Mouse (Mus musculus): ENCODE data around the gene Tenm3. TPM values are rescaled to one million over a fixed set of nuclear protein-coding genes. Genes with fewer than 3 reads are reported as not detected.

The Tenm3 gene
- polyA plus RNA-seq, 1 experiment, result 12.8 TPM

- Histone ChIP-seq H3K4me2 (ENCODE audit: low read depth) (no peak overlapping the region), H3K79me2 (ENCODE audit: control insufficient read depth, insufficient read depth) (peaks cover 5% of the 10 kb centered on the region), H3K36me3 (ENCODE audit: control insufficient read depth, insufficient read depth) (no peaks in the 10 kb centered on the region), H3ac (ENCODE audit: control insufficient read depth, insufficient read length) (no peak overlapping the region), H3K4me3 (no peak overlapping the region), H3K27me3 (ENCODE audit: control insufficient read depth, insufficient read depth, insufficient read length) (no peaks in the 10 kb centered on the region)
- TF ChIP-seq USF1 (IDR thresholded peaks at IDR 0.05; ENCODE audit: low read depth) (no peak), MAX (IDR thresholded peaks at IDR 0.05; ENCODE audit: low read depth) (no peak), E2F4 (IDR thresholded peaks at IDR 0.05; ENCODE audit: insufficient read depth) (no peak), MYOG (IDR thresholded peaks at IDR 0.05; ENCODE audit: control insufficient read depth in 1 of 3, insufficient read depth in 1 of 3, insufficient read length in 2 of 3, low read depth in 2 of 3) (no peak), SRF (IDR thresholded peaks at IDR 0.05; ENCODE audit: control insufficient read depth, insufficient read length, low read depth) (no peak), REST (IDR thresholded peaks at IDR 0.05; ENCODE audit: insufficient read depth, insufficient read length) (no peak), POLR2A (IDR thresholded peaks at IDR 0.05; ENCODE audit: insufficient read length, low read depth) (no peak), POLR2AphosphoS2 (IDR thresholded peaks at IDR 0.05; ENCODE audit: insufficient read length, low read depth) (no peak), MYOD1 (IDR thresholded peaks at IDR 0.05; ENCODE audit: control insufficient read depth in 1 of 3, insufficient read length in 2 of 3, low read depth in 2 of 3) (no peak), TCF12 (IDR thresholded peaks at IDR 0.05; ENCODE audit: insufficient read depth, poor library complexity, severe bottlenecking) (no peak), CEBPB (IDR thresholded peaks at IDR 0.05; ENCODE audit: insufficient read depth, poor library complexity, severe bottlenecking) (no peak)
Observed at GRCm38 (mm10) chr8:48467633-48468032, 376.1 kb downstream of the Tenm3 start.

- H3K36me3 ChIP-seq (ENCODE audit: control insufficient read depth, insufficient read depth), result no peaks in the 10 kb centered on the region
- no peaks in the 10 kb centered on the region for H3K27me3 ChIP-seq (ENCODE audit: control insufficient read depth, insufficient read depth, insufficient read length)
- TF ChIP-seq MYOG (IDR thresholded peaks at IDR 0.05; ENCODE audit: control insufficient read depth in 1 of 3, insufficient read depth in 1 of 3, insufficient read length in 2 of 3, low read depth in 2 of 3) (no peak), POLR2AphosphoS2 (IDR thresholded peaks at IDR 0.05; ENCODE audit: insufficient read length, low read depth) (no peak), POLR2A (IDR thresholded peaks at IDR 0.05; ENCODE audit: insufficient read length, low read depth) (no peak), CEBPB (IDR thresholded peaks at IDR 0.05; ENCODE audit: insufficient read depth, poor library complexity, severe bottlenecking) (no peak), TCF3 (IDR thresholded peaks at IDR 0.05; ENCODE audit: insufficient read length, low read depth) (no peak), E2F4 (IDR thresholded peaks at IDR 0.05; ENCODE audit: insufficient read depth) (no peak), TCF12 (IDR thresholded peaks at IDR 0.05; ENCODE audit: insufficient read depth, poor library complexity, severe bottlenecking) (no peak), MYOD1 (IDR thresholded peaks at IDR 0.05; ENCODE audit: control insufficient read depth in 1 of 3, insufficient read length in 2 of 3, low read depth in 2 of 3) (no peak), USF1 (IDR thresholded peaks at IDR 0.05; ENCODE audit: low read depth) (no peak), MAX (IDR thresholded peaks at IDR 0.05; ENCODE audit: low read depth) (no peak), REST (IDR thresholded peaks at IDR 0.05; ENCODE audit: insufficient read depth, insufficient read length) (no peak), SRF (IDR thresholded peaks at IDR 0.05; ENCODE audit: control insufficient read depth, insufficient read length, low read depth) (no peak)
Observed at GRCm38 (mm10) chr8:48458373-48458772, 385.4 kb downstream of the Tenm3 start.

GRCm38 (mm10) chr8:48456328-48457124 is 387.2 kb downstream of the Tenm3 start:
- H3K4me3 ChIP-seq, result no peak overlapping the region
- H3K27me3 ChIP-seq (ENCODE audit: control insufficient read depth, insufficient read depth, insufficient read length), result no peaks in the 10 kb centered on the region
- H3ac ChIP-seq (ENCODE audit: control insufficient read depth, insufficient read length), result no peak overlapping the region
- no peak overlapping the region for H3K4me2 ChIP-seq (ENCODE audit: low read depth)
- no peaks in the 10 kb centered on the region for H3K36me3 ChIP-seq (ENCODE audit: control insufficient read depth, insufficient read depth)
- TF ChIP-seq MYOG (IDR thresholded peaks at IDR 0.05; ENCODE audit: control insufficient read depth in 1 of 3, insufficient read depth in 1 of 3, insufficient read length in 2 of 3, low read depth in 2 of 3) (no peak), MYOD1 (IDR thresholded peaks at IDR 0.05; ENCODE audit: control insufficient read depth in 1 of 3, insufficient read length in 2 of 3, low read depth in 2 of 3) (no peak), MAX (IDR thresholded peaks at IDR 0.05; ENCODE audit: low read depth) (no peak), SRF (IDR thresholded peaks at IDR 0.05; ENCODE audit: control insufficient read depth, insufficient read length, low read depth) (no peak), REST (IDR thresholded peaks at IDR 0.05; ENCODE audit: insufficient read depth, insufficient read length) (no peak), TCF12 (IDR thresholded peaks at IDR 0.05; ENCODE audit: insufficient read depth, poor library complexity, severe bottlenecking) (no peak), TCF3 (IDR thresholded peaks at IDR 0.05; ENCODE audit: insufficient read length, low read depth) (no peak), POLR2A (IDR thresholded peaks at IDR 0.05; ENCODE audit: insufficient read length, low read depth) (no peak), POLR2AphosphoS2 (IDR thresholded peaks at IDR 0.05; ENCODE audit: insufficient read length, low read depth) (no peak), E2F4 (IDR thresholded peaks at IDR 0.05; ENCODE audit: insufficient read depth) (no peak), CEBPB (IDR thresholded peaks at IDR 0.05; ENCODE audit: insufficient read depth, poor library complexity, severe bottlenecking) (no peak), USF1 (IDR thresholded peaks at IDR 0.05; ENCODE audit: low read depth) (no peak)
- no peaks in the 10 kb centered on the region for H3K79me2 ChIP-seq (ENCODE audit: control insufficient read depth, insufficient read depth)

More at GRCm38 (mm10) chr8:48458373-48458772, 385.4 kb downstream of the Tenm3 start:
- no peak overlapping the region for H3K4me3 ChIP-seq
- no peaks in the 10 kb centered on the region for H3K79me2 ChIP-seq (ENCODE audit: control insufficient read depth, insufficient read depth)
- no peak overlapping the region for H3K4me2 ChIP-seq (ENCODE audit: low read depth)
- H3ac ChIP-seq (ENCODE audit: control insufficient read depth, insufficient read length), result no peak overlapping the region

GRCm38 (mm10) chr8:48451247-48451635 is 392.5 kb downstream of the Tenm3 start:
- Histone ChIP-seq H3K27me3 (ENCODE audit: control insufficient read depth, insufficient read depth, insufficient read length) (no peaks in the 10 kb centered on the region), H3K4me2 (ENCODE audit: low read depth) (no peak overlapping the region), H3K4me3 (no peak overlapping the region), H3ac (ENCODE audit: control insufficient read depth, insufficient read length) (no peak overlapping the region), H3K79me2 (ENCODE audit: control insufficient read depth, insufficient read depth) (no peaks in the 10 kb centered on the region), H3K36me3 (ENCODE audit: control insufficient read depth, insufficient read depth) (no peaks in the 10 kb centered on the region)
- TF ChIP-seq CEBPB (IDR thresholded peaks at IDR 0.05; ENCODE audit: insufficient read depth, poor library complexity, severe bottlenecking) (no peak), TCF3 (IDR thresholded peaks at IDR 0.05; ENCODE audit: insufficient read length, low read depth) (no peak), SRF (IDR thresholded peaks at IDR 0.05; ENCODE audit: control insufficient read depth, insufficient read length, low read depth) (no peak), TCF12 (IDR thresholded peaks at IDR 0.05; ENCODE audit: insufficient read depth, poor library complexity, severe bottlenecking) (no peak), USF1 (IDR thresholded peaks at IDR 0.05; ENCODE audit: low read depth) (no peak), POLR2A (IDR thresholded peaks at IDR 0.05; ENCODE audit: insufficient read length, low read depth) (no peak), POLR2AphosphoS2 (IDR thresholded peaks at IDR 0.05; ENCODE audit: insufficient read length, low read depth) (no peak), E2F4 (IDR thresholded peaks at IDR 0.05; ENCODE audit: insufficient read depth) (no peak), MYOD1 (IDR thresholded peaks at IDR 0.05; ENCODE audit: control insufficient read depth in 1 of 3, insufficient read length in 2 of 3, low read depth in 2 of 3) (no peak), REST (IDR thresholded peaks at IDR 0.05; ENCODE audit: insufficient read depth, insufficient read length) (no peak), MAX (IDR thresholded peaks at IDR 0.05; ENCODE audit: low read depth) (no peak), MYOG (IDR thresholded peaks at IDR 0.05; ENCODE audit: control insufficient read depth in 1 of 3, insufficient read depth in 1 of 3, insufficient read length in 2 of 3, low read depth in 2 of 3) (no peak)
